Mouse (Mus musculus) CH12.LX (cell line): ENCODE measurements around the gene Ifnar1. TPM values are rescaled to one million over a fixed set of nuclear protein-coding genes. Genes with fewer than 3 reads are reported as not detected.

Experiments used
- DNase-seq: peaks from one replicate; pipeline ENCODE4 v3.0.0-alpha.2; 2013; ENCODE audit errors: extremely low read depth
- H3K27ac ChIP-seq: 2 replicates; pipeline ENCODE4 v1.5.1; 2012; ENCODE audit warnings: low read depth, mild to moderate bottlenecking, control low read depth, moderate library complexity; ENCODE audit not compliant: insufficient read depth
- H3K27me3 ChIP-seq: replicated peaks from 2 replicates; pipeline ENCODE3; 2012; ENCODE audit warnings: inconsistent platforms
- H3K36me3 ChIP-seq, 2 experiments: replicated peaks in 1 of 2; 2 replicates each; pipeline versions ENCODE3 to v1.6.1; 2012; ENCODE audit warnings: inconsistent platforms in 1 of 2, low read length in 1 of 2, mild to moderate bottlenecking in 1 of 2, mixed read lengths in 1 of 2, moderate library complexity in 1 of 2; ENCODE audit not compliant: control insufficient read depth in 1 of 2, insufficient read depth in 1 of 2
- H3K4me1 ChIP-seq, 2 experiments: 2 replicates each; pipeline ENCODE4 v1.6.1; 2012; ENCODE audit warnings: inconsistent platforms in 1 of 2, moderate library complexity in 1 of 2; ENCODE audit not compliant: insufficient read depth in 2 of 2, control insufficient read depth in 1 of 2
- H3K4me2 ChIP-seq: 2 replicates; pipeline ENCODE4 v1.6.1; 2012; ENCODE audit warnings: low read depth, mild to moderate bottlenecking, control low read depth; ENCODE audit not compliant: poor library complexity, insufficient read depth, severe bottlenecking
- H3K4me3 ChIP-seq, 3 experiments: fragments of 150-350 bp in 1 of 3; sonication (generic) in 1 of 3; replicated peaks in 1 of 3; 2 replicates each; pipeline versions ENCODE3 to v1.5.1; 2011 to 2012; ENCODE audit warnings: low read depth in 2 of 3, low read length in 2 of 3, mild to moderate bottlenecking in 2 of 3, moderate library complexity in 2 of 3, control low read depth in 1 of 3, improper control_type of control experiment in 1 of 3, inconsistent platforms in 1 of 3, mixed read lengths in 1 of 3; ENCODE audit not compliant: poor library complexity in 1 of 3
- H3K79me2 ChIP-seq: replicated peaks from 2 replicates; pipeline ENCODE4 v1.6.1; 2012; ENCODE audit warnings: mild to moderate bottlenecking, moderate library complexity; ENCODE audit not compliant: control insufficient read depth, poor library complexity, insufficient read depth, severe bottlenecking; ENCODE audit errors: extremely low read depth
- H3K9ac ChIP-seq: 2 replicates; pipeline ENCODE4 v1.6.1; 2012; ENCODE audit warnings: low read depth, mild to moderate bottlenecking, control low read depth, moderate library complexity; ENCODE audit not compliant: insufficient read depth
- H3K9me3 ChIP-seq: replicated peaks from 2 replicates; pipeline ENCODE3; 2012; ENCODE audit warnings: low read length, inconsistent platforms, mixed read lengths
- BHLHE40 ChIP-seq: IDR thresholded peaks from 2 replicates; pipeline ENCODE4 v1.6.1; 2011; ENCODE audit warnings: mild to moderate bottlenecking, low read depth, low read length, improper control_type of control experiment
- CTCF ChIP-seq, 2 experiments: IDR thresholded peaks in 1 of 2; conservative IDR thresholded peaks in 1 of 2; 2 replicates each; pipeline ENCODE4 v1.5.1; 2011 to 2012; ENCODE audit warnings: low read depth in 2 of 2, low read length in 2 of 2, improper control_type of control experiment in 1 of 2, inconsistent platforms in 1 of 2, mild to moderate bottlenecking in 1 of 2, moderate library complexity in 1 of 2
- E2F4 ChIP-seq: IDR thresholded peaks from 2 replicates; pipeline ENCODE4 v1.6.1; 2011; ENCODE audit warnings: low read depth, low read length, improper control_type of control experiment; ENCODE audit not compliant: insufficient replicate concordance
- EP300 ChIP-seq: IDR thresholded peaks from 2 replicates; pipeline ENCODE4 v1.6.1; 2011; ENCODE audit warnings: low read length, improper control_type of control experiment
- ETS1 ChIP-seq: conservative IDR thresholded peaks from 2 replicates; pipeline ENCODE4 v1.6.1; 2012; ENCODE audit warnings: low read depth, mild to moderate bottlenecking, inconsistent platforms, low read length, improper control_type of control experiment, moderate library complexity
- GABPA ChIP-seq: IDR thresholded peaks from 2 replicates; pipeline ENCODE4 v1.6.1; 2012; ENCODE audit warnings: low read depth, low read length, improper control_type of control experiment, inconsistent platforms; ENCODE audit not compliant: insufficient replicate concordance
- HCFC1 ChIP-seq: IDR thresholded peaks from 2 replicates; pipeline ENCODE4 v1.6.1; 2012; ENCODE audit warnings: low read depth, mild to moderate bottlenecking, inconsistent platforms, low read length, improper control_type of control experiment
- IRF4 ChIP-seq: IDR thresholded peaks from 2 replicates; pipeline ENCODE4 v1.6.1; 2014; ENCODE audit warnings: low read depth, mild to moderate bottlenecking, inconsistent platforms, low read length, improper control_type of control experiment
- JUN ChIP-seq: IDR thresholded peaks from 2 replicates; pipeline ENCODE4 v1.6.1; 2011; ENCODE audit warnings: low read depth, mild to moderate bottlenecking, low read length, improper control_type of control experiment, moderate library complexity; ENCODE audit not compliant: insufficient read depth
- KAT2A ChIP-seq: IDR thresholded peaks from 2 replicates; pipeline ENCODE4 v1.6.1; 2012; ENCODE audit warnings: low read length, improper control_type of control experiment, inconsistent platforms; ENCODE audit not compliant: insufficient replicate concordance
- MAFK ChIP-seq: IDR thresholded peaks from 2 replicates; pipeline ENCODE4 v1.6.1; 2011; ENCODE audit warnings: low read length, improper control_type of control experiment; ENCODE audit not compliant: insufficient replicate concordance
- MEF2A ChIP-seq: IDR thresholded peaks from 2 replicates; pipeline ENCODE4 v1.6.1; 2014; ENCODE audit warnings: low read depth, mild to moderate bottlenecking, inconsistent platforms, low read length, improper control_type of control experiment, borderline replicate concordance
- MXI1 ChIP-seq: IDR thresholded peaks from 2 replicates; pipeline ENCODE4 v1.6.1; 2011; ENCODE audit warnings: mild to moderate bottlenecking, low read depth, low read length, improper control_type of control experiment
- NELFE ChIP-seq: IDR thresholded peaks from 2 replicates; pipeline ENCODE4 v1.6.1; 2011; ENCODE audit warnings: low read depth, low read length, improper control_type of control experiment
- NRF1 ChIP-seq: IDR thresholded peaks from 2 replicates; pipeline ENCODE4 v1.6.1; 2014; ENCODE audit warnings: low read depth, mild to moderate bottlenecking, inconsistent platforms, low read length, improper control_type of control experiment, moderate library complexity
- RCOR1 ChIP-seq: conservative IDR thresholded peaks from 2 replicates; pipeline ENCODE4 v1.6.1; 2012; ENCODE audit warnings: low read depth, mild to moderate bottlenecking, inconsistent platforms, low read length, improper control_type of control experiment
- SIN3A ChIP-seq: IDR thresholded peaks from 2 replicates; pipeline ENCODE4 v1.6.1; 2012; ENCODE audit warnings: low read length, improper control_type of control experiment, inconsistent platforms
- SMC3 ChIP-seq: IDR thresholded peaks from 2 replicates; pipeline ENCODE4 v1.6.1; 2011; ENCODE audit warnings: low read depth, low read length, improper control_type of control experiment
- TBP ChIP-seq: conservative IDR thresholded peaks from 2 replicates; pipeline ENCODE4 v1.6.1; 2011; ENCODE audit warnings: low read depth, low read length, improper control_type of control experiment
- TCF12 ChIP-seq: IDR thresholded peaks from 2 replicates; pipeline ENCODE4 v1.6.1; 2014; ENCODE audit warnings: low read depth, mild to moderate bottlenecking, inconsistent platforms, low read length, improper control_type of control experiment
- UBTF ChIP-seq: IDR thresholded peaks from 2 replicates; pipeline ENCODE4 v1.6.1; 2012; ENCODE audit warnings: low read depth, mild to moderate bottlenecking, inconsistent platforms, low read length, improper control_type of control experiment, moderate library complexity
- USF1 ChIP-seq: IDR thresholded peaks from 2 replicates; pipeline ENCODE4 v1.6.1; 2014; ENCODE audit warnings: low read depth, mild to moderate bottlenecking, inconsistent platforms, low read length, improper control_type of control experiment
- USF2 ChIP-seq: conservative IDR thresholded peaks from 2 replicates; pipeline ENCODE4 v1.6.1; 2011; ENCODE audit warnings: low read depth, low read length, improper control_type of control experiment
- ZC3H11A ChIP-seq: IDR thresholded peaks from 2 replicates; pipeline ENCODE4 v1.6.1; 2012; ENCODE audit warnings: low read depth, mild to moderate bottlenecking, inconsistent platforms, low read length, improper control_type of control experiment
- ZMIZ1 ChIP-seq: IDR thresholded peaks from 2 replicates; pipeline ENCODE4 v1.6.1; 2012; ENCODE audit warnings: low read depth, mild to moderate bottlenecking, inconsistent platforms, low read length, improper control_type of control experiment
- dilution Hi-C: fragments of 300-500 bp; cut with MboI; formaldehyde crosslinking; loops from 2 replicates; pipeline ENCODE4 v1.14.3; 2020; ENCODE audit warnings: low sequenced_read_pairs; ENCODE audit not compliant: extremely low pct_unique_long_range_greater_than_20kb, extremely low pct_ligation_motif_present
- in situ Hi-C: fragments of 300-500 bp; cut with MboI; formaldehyde crosslinking; loops from 3 replicates; pipeline ENCODE4 v1.14.3; 2019; ENCODE audit warnings: low sequenced_read_pairs, low pct_ligation_motif_present, low pct_unique_long_range_greater_than_20kb, mixed read lengths
- polyA plus RNA-seq: library from polyadenylated mRNA; unstranded; fragments of >175 nt; gene quantifications from 2 replicates; pipeline ENCODE4 v1.2.1, GENCODE M21; 2012; ENCODE audit warnings: low read depth; ENCODE audit not compliant: insufficient read length
- total RNA-seq, 2 experiments: library from RNA; depleted of rRNA; stranded (reverse); fragments of 300-350 nt in 1 of 2; fragments of >200 nt in 1 of 2; gene quantifications; 2 replicates each; pipeline ENCODE4 v1.2.3; 2012 to 2014

Gene Ifnar1
- total and polyA plus RNA-seq, 3 experiments = 32.8 to 49.4 (median 40.3) TPM

DNA sequence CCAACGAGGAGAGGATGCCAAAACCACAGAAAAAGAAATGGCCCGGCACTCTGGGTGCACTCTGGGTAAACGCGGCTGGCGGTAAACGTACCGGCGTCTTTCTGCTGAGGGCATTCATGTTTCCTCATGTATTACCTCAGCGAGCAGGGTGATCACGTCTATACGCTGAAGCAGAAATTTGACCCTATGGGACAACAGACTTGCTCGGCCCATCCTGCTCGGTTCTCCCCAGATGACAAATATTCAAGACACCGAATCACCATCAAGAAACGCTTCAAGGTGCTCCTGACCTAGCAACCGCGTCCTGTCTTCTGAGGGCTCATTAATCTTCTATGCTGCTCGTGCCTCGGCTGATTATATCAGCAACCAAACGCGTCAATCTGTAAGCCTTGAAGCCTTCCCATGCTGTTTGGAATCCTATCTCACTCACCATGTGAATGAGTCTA, 26.7 kb upstream of the Ifnar1 start:
- no peaks in the 10 kb centered on the region for H3K27me3 ChIP-seq
- no peak for DNase-seq
- TF ChIP-seq IRF4 (no peak), MXI1 (no peak), USF2 (no peak), TBP (no peak), HCFC1 (no peak), NRF1 (no peak), NELFE (no peak), EP300 (no peak), USF1 (no peak), KAT2A (no peak), SMC3 (no peak), BHLHE40 (no peak), MAFK (no peak), GABPA (no peak)
- peaks cover 13 to 62% of the 10 kb centered on the region in 2 experiments for H3K4me1 ChIP-seq
- dilution Hi-C loops = no loop called here
- H3K79me2 ChIP-seq = no peaks in the 10 kb centered on the region
- no peak overlapping the region for H3K4me2 ChIP-seq
- peaks cover 0 to 6% of the 10 kb centered on the region in 2 experiments for H3K36me3 ChIP-seq
- peaks cover 8% of the 10 kb centered on the region for H3K9me3 ChIP-seq
- no peak overlapping the region for H3K4me3 ChIP-seq
- in situ Hi-C loops = no loop called here
- no peak overlapping the region for H3K27ac ChIP-seq
- no peak overlapping the region for H3K9ac ChIP-seq

GRCm38 (mm10) chr16:91458976-91459375, 26.1 kb upstream of the Ifnar1 start:
- in situ Hi-C loops = no loop called here
- no peak overlapping the region for H3K4me3 ChIP-seq
- dilution Hi-C loops = no loop called here

More at GRCm38 (mm10) chr16:91458976-91459375, 26.1 kb upstream of the Ifnar1 start:
- Histone ChIP-seq H3K9me3 (peaks cover 8% of the 10 kb centered on the region), H3K27ac (no peak overlapping the region), H3K9ac (no peak overlapping the region), H3K79me2 (no peaks in the 10 kb centered on the region)
- TF ChIP-seq UBTF = no peak
- TF ChIP-seq NELFE = no peak
- TF ChIP-seq CTCF (conservative IDR thresholded peaks at IDR 0.05 in 1 of 2, IDR thresholded peaks at IDR 0.05 in 1 of 2; ENCODE audit: low read depth in 2 of 2, low read length in 2 of 2) = no peak
- TF ChIP-seq SMC3 = no peak
- TF ChIP-seq ZMIZ1 = no peak
- no peak for TF ChIP-seq E2F4
- no peak for TF ChIP-seq ETS1
- no peak for TF ChIP-seq USF1
- TF ChIP-seq RCOR1 = no peak
- no peak for TF ChIP-seq USF2
- no peak for TF ChIP-seq ZC3H11A
- no peak for TF ChIP-seq TCF12
- no peak for TF ChIP-seq MEF2A
- TF ChIP-seq SIN3A = no peak
- no peak for TF ChIP-seq TBP
- TF ChIP-seq JUN = no peak
- no peak for TF ChIP-seq KAT2A
- TF ChIP-seq, all 38 proteins: peak for 0
- peaks cover 13 to 63% of the 10 kb centered on the region in 2 experiments for H3K4me1 ChIP-seq
- DNase-seq = no peak
- peaks cover 0 to 6% of the 10 kb centered on the region in 2 experiments for H3K36me3 ChIP-seq
- H3K27me3 ChIP-seq = no peaks in the 10 kb centered on the region
- H3K4me2 ChIP-seq = no peak overlapping the region
